Mouse (Mus musculus) megakaryocyte, embryonic 14.5 days (primary cell): ENCODE data around the gene Rpl22l1.

Experiments used
- FLI1 ChIP-seq: IDR thresholded peaks from 2 replicates; pipeline ENCODE4 v1.6.1; 2012; ENCODE audit warnings: low read length, inconsistent platforms, mixed read lengths
- GATA1 ChIP-seq: IDR thresholded peaks from 3 replicates; pipeline ENCODE4 v1.6.1; 2012; ENCODE audit warnings: mixed read lengths, low read length, inconsistent platforms, borderline replicate concordance

DNA sequence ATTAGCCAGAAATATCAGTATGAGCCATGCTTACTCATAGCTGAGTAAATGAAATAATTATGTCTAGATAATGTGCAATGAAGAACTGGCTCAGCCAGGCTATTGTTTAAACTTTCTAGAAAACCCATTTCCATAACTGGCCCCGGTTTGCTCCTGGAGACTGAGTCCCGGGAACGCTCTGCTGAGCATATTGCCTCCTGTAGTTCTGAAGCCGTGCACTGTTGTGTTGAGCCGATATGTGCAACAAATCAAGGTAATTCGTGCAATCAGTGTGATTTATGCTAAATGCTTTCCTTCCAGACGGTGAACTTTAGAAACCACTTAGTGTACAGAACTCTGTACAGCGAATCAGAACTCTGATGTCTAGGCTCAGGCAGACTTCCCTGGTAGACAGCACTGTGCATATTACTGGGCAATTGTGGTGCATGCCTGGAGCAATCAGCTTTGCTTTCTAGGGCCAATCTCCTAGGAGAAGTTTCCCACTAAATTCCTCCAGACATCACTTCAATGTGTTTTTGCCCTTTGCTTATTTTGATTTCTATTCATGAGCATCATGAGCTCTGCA is 43.9 kb upstream of the Rpl22l1 start:
- TF ChIP-seq GATA1 (no peak), FLI1 (no peak)
